ENCODE assay signal across 25 mouse cellular contexts in the genomic region with DNA sequence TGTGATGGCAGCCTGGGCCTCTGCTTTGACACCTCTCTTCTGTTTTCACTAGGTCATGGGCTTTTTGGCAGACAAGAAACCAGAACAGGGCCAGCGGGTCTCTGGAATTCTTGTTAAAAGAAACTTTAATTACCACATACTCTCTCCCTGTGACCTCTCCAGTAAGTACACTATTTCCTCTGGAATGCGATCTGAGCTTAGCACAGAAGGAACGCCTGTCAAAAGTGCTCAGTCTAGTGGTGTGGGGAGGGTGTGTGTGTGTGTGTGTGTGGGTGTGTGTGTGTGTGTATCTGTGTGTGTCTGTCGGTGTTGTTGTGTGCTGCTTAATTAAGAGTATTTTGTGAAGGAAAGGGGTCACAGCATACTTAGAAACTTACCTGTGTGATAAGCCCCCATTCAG. TPM values are rescaled to one million over a fixed set of nuclear protein-coding genes. Genes with fewer than 3 reads are reported as not detected.
DNase-seq lines count a peak whose midpoint lies in the region; ATAC-seq and TF ChIP-seq lines count a peak whose summit lies in the region.
"Had no signal": no experiment of that assay in that cellular context is flagged by ENCODE, and none has a peak within 500 bp of the region (broad histone marks: within the 10 kb centered on the region; RNA-seq: fewer than 3 reads in every experiment).

No protein-coding gene starts in this region.

- ATAC-seq in lung, postnatal 0 days, result peak; percentile 70
- ATAC-seq in Patski, result peak; percentile 42
- ATAC-seq in intestine, embryonic 16.5 days, result no peak
- no peak for ATAC-seq in forebrain, embryonic 16.5 days
- ATAC-seq: CD4-positive, CD25-positive, alpha-beta regulatory T cell, adult 4 months; forebrain, embryonic 13.5 days; forebrain, postnatal 0 days; hindbrain, embryonic 16.5 days had no signal

- POLR2A ChIA-PET in Patski (lab: Charles Lee), result interaction anchor here (1.0 kb wide), 1 partner anchor 21 kb away, joined by 3 read pairs; a partner anchor contains a TSS

- H3K9ac ChIP-seq in lung, postnatal 0 days (replicated peaks; ENCODE audit: low read depth), result no peak overlapping the region
- H3K9ac ChIP-seq in intestine, embryonic 16.5 days (ENCODE audit: low read depth, low read length), result no peak overlapping the region
- H3K9ac ChIP-seq in forebrain, embryonic 16.5 days (replicated peaks; ENCODE audit: low read depth, low read length), result no peak overlapping the region
- H3K9ac ChIP-seq: forebrain, embryonic 13.5 days; forebrain, postnatal 0 days; heart, embryonic 12.5 days; heart, embryonic 15.5 days; hindbrain, embryonic 13.5 days had no signal

- H3K4me2 ChIP-seq in lung, postnatal 0 days (replicated peaks; ENCODE audit: low read depth, low read length), result no peak overlapping the region
- H3K4me2 ChIP-seq in intestine, embryonic 16.5 days (ENCODE audit: low read depth, low read length), result no peak overlapping the region
- no peak overlapping the region for H3K4me2 ChIP-seq in forebrain, embryonic 16.5 days (ENCODE audit: low read length)
- H3K4me2 ChIP-seq: forebrain, embryonic 13.5 days; heart, embryonic 12.5 days; heart, embryonic 15.5 days; hindbrain, embryonic 13.5 days had no signal

- H3K27me3 ChIP-seq in lung, postnatal 0 days (replicated peaks; ENCODE audit: insufficient read depth, low read length), result no peaks in the 10 kb centered on the region
- no peaks in the 10 kb centered on the region for H3K27me3 ChIP-seq in Patski
- H3K27me3 ChIP-seq in intestine, embryonic 16.5 days (replicated peaks; ENCODE audit: control insufficient read depth, insufficient read depth, low read length), result no peaks in the 10 kb centered on the region
- no peaks in the 10 kb centered on the region for H3K27me3 ChIP-seq in forebrain, embryonic 16.5 days (replicated peaks; ENCODE audit: control insufficient read depth, insufficient read depth, low read length)
- H3K27me3 ChIP-seq: forebrain, embryonic 13.5 days; heart, embryonic 12.5 days; heart, embryonic 15.5 days; hindbrain, embryonic 13.5 days had no signal

- WGBS in lung, postnatal 0 days, result 68% methylated on average over 4 of the region's 4 CpGs
- WGBS in intestine, embryonic 16.5 days, result 84% methylated on average over 4 of the region's 4 CpGs
- WGBS in forebrain, embryonic 16.5 days, result 87% methylated on average over 4 of the region's 4 CpGs

- CTCF ChIA-PET in Patski (lab: Charles Lee), result no interaction called here

- no peak for DNase-seq in lung, postnatal 0 days (ENCODE audit: low spot score)
- no peak for DNase-seq in lung, postnatal 10 days
- DNase-seq in Patski (ENCODE audit: low read depth, low spot score), result no peak
- DNase-seq: adrenal gland, adult 2 months; adrenal gland, postnatal 14 days; cerebellum, adult 18-20 months; cerebellum, adult 9-10 months; cerebellum, postnatal 14 days; forebrain, postnatal 0 days; gastrocnemius, adult 2 months; gastrocnemius, postnatal 14 days; heart, adult 18-20 months; heart, postnatal 10 days; heart, postnatal 36 days had no signal

- H3K36me3 ChIP-seq in lung, postnatal 0 days (ENCODE audit: insufficient read depth, low read length), result peaks cover 45% of the 10 kb centered on the region; the same call in 1 of the 2 replicates
- peaks cover 23% of the 10 kb centered on the region for H3K36me3 ChIP-seq in intestine, embryonic 16.5 days (ENCODE audit: control insufficient read depth, insufficient read depth, low read length)
- peaks cover 47% of the 10 kb centered on the region for H3K36me3 ChIP-seq in forebrain, embryonic 16.5 days (ENCODE audit: control insufficient read depth, insufficient read depth)

- TF ChIP-seq EP300 in lung, postnatal 0 days (IDR thresholded peaks at IDR 0.05), result no peak

- no peak for TF ChIP-seq CTCF in lung, postnatal 0 days (IDR thresholded peaks at IDR 0.05)
- no peak for TF ChIP-seq CTCF in Patski (IDR thresholded peaks at IDR 0.05)

- no peaks in the 10 kb centered on the region for H3K4me1 ChIP-seq in lung, postnatal 0 days (ENCODE audit: insufficient read depth, low read depth, low read length)
- no peaks in the 10 kb centered on the region for H3K4me1 ChIP-seq in brown adipose tissue, adult 24 weeks (ENCODE audit: control insufficient read depth, insufficient read depth, insufficient read length, low read length)
- H3K4me1 ChIP-seq in intestine, embryonic 16.5 days (ENCODE audit: control insufficient read depth, insufficient read depth, low read length), result no peaks in the 10 kb centered on the region
- H3K4me1 ChIP-seq in forebrain, embryonic 16.5 days (replicated peaks; ENCODE audit: control insufficient read depth, insufficient read depth, low read length), result no peaks in the 10 kb centered on the region
- H3K4me1 ChIP-seq: forebrain, embryonic 10.5 days; forebrain, embryonic 13.5 days; heart, embryonic 12.5 days; hindbrain, embryonic 10.5 days; hindbrain, embryonic 13.5 days had no signal

- no peaks in the 10 kb centered on the region for H3K9me3 ChIP-seq in lung, postnatal 0 days (ENCODE audit: low read length)
- H3K9me3 ChIP-seq in intestine, embryonic 16.5 days (ENCODE audit: control insufficient read depth, low read length), result no peaks in the 10 kb centered on the region
- no peaks in the 10 kb centered on the region for H3K9me3 ChIP-seq in forebrain, embryonic 16.5 days (ENCODE audit: control insufficient read depth, low read length)
- H3K9me3 ChIP-seq: forebrain, embryonic 10.5 days; forebrain, embryonic 13.5 days; heart, embryonic 12.5 days; heart, embryonic 15.5 days; hindbrain, embryonic 10.5 days; hindbrain, embryonic 13.5 days had no signal

- H3K4me3 ChIP-seq in lung, postnatal 0 days (ENCODE audit: low read depth, low read length), result no peak overlapping the region
- H3K4me3 ChIP-seq in brown adipose tissue, adult 24 weeks (ENCODE audit: insufficient read depth, low read depth, low read length), result no peak overlapping the region
- H3K4me3 ChIP-seq in intestine, embryonic 16.5 days (ENCODE audit: low read length), result no peak overlapping the region
- H3K4me3 ChIP-seq in forebrain, embryonic 16.5 days (replicated peaks; ENCODE audit: low read length), result no peak overlapping the region
- H3K4me3 ChIP-seq: forebrain, embryonic 10.5 days; forebrain, embryonic 13.5 days; gastrocnemius, adult 2 months; heart, embryonic 12.5 days; heart, embryonic 15.5 days; hindbrain, embryonic 10.5 days; hindbrain, embryonic 13.5 days had no signal

- H3K27ac ChIP-seq in lung, postnatal 0 days (ENCODE audit: low read length), result no peak overlapping the region
- peak overlapping the region; percentile 51; the same call in 1 of the 2 replicates for H3K27ac ChIP-seq in brown adipose tissue, adult 24 weeks (replicated peaks; ENCODE audit: low read depth, low read length)
- H3K27ac ChIP-seq in intestine, embryonic 16.5 days (ENCODE audit: low read length), result no peak overlapping the region
- no peak overlapping the region for H3K27ac ChIP-seq in forebrain, embryonic 16.5 days (ENCODE audit: low read length)
- H3K27ac ChIP-seq: forebrain, embryonic 10.5 days; forebrain, embryonic 13.5 days; gastrocnemius, adult 2 months; heart, embryonic 15.5 days; hindbrain, embryonic 10.5 days; hindbrain, embryonic 13.5 days had no signal

- in situ Hi-C loops in Patski (cut with MboI; ENCODE audit: low pct_unique_long_range_greater_than_20kb), result no loop called here

RNA-seq across cellular contexts. Expression of a gene that starts 9.5 kb away (rescaled TPM):
- polyA plus RNA-seq in lung, postnatal 0 days (2015; fragmentation: Nextera tagmentation; extraction: Ambion mirVana), result 111 and 112 TPM in 2 replicates
- 88.1 TPM for polyA plus RNA-seq in Patski (2021)
- 84.5 and 100 TPM in 2 replicates for polyA plus RNA-seq in brown adipose tissue, adult 24 weeks (2012; ENCODE audit: insufficient read depth, insufficient read length, missing spikeins)
- polyA plus RNA-seq in intestine, embryonic 16.5 days (2015; fragmentation: Nextera tagmentation; extraction: Ambion mirVana), result 82.5 and 92.3 TPM in 2 replicates
- 40.2 and 40.6 TPM in 2 replicates for polyA plus RNA-seq in forebrain, embryonic 16.5 days (2015; fragmentation: Nextera tagmentation; extraction: Ambion mirVana)

RNA-seq across cellular contexts. Expression of a gene that starts 20.6 kb away (rescaled TPM):
- polyA plus RNA-seq in lung, postnatal 0 days (2015; fragmentation: Nextera tagmentation; extraction: Ambion mirVana), result 65.5 and 67.6 TPM in 2 replicates
- polyA plus RNA-seq in Patski (2021), result 62.4 TPM
- 47.8 and 56.6 TPM in 2 replicates for polyA plus RNA-seq in brown adipose tissue, adult 24 weeks (2012; ENCODE audit: insufficient read depth, insufficient read length, missing spikeins)
- polyA plus RNA-seq in intestine, embryonic 16.5 days (2015; fragmentation: Nextera tagmentation; extraction: Ambion mirVana), result 40.1 and 42.5 TPM in 2 replicates
- polyA plus RNA-seq in forebrain, embryonic 16.5 days (2015; fragmentation: Nextera tagmentation; extraction: Ambion mirVana), result 43.2 and 43.5 TPM in 2 replicates

RNA-seq across cellular contexts. Expression of a gene that starts 21.5 kb away (rescaled TPM):
- polyA plus RNA-seq in lung, postnatal 0 days (2015; fragmentation: Nextera tagmentation; extraction: Ambion mirVana), result 65.4 and 69.7 TPM in 2 replicates
- 54.8 TPM for polyA plus RNA-seq in Patski (2021)
- 28.3 and 50.8 TPM in 2 replicates for polyA plus RNA-seq in brown adipose tissue, adult 24 weeks (2012; ENCODE audit: insufficient read depth, insufficient read length, missing spikeins)
- 94.2 and 105 TPM in 2 replicates for polyA plus RNA-seq in intestine, embryonic 16.5 days (2015; fragmentation: Nextera tagmentation; extraction: Ambion mirVana)
- polyA plus RNA-seq in forebrain, embryonic 16.5 days (2015; fragmentation: Nextera tagmentation; extraction: Ambion mirVana), result 117 and 124 TPM in 2 replicates

Comparison
In these comparisons a context has a peak if more than half of its experiments do, and no peak if none do; other contexts are left out.
1. ATAC-seq: peak in lung, postnatal 0 days (single experiment) and Patski (single experiment); none in intestine, embryonic 16.5 days (single experiment) and forebrain, embryonic 16.5 days (single experiment).